Mouse (Mus musculus) lung, embryonic 15.5 days (tissue): ENCODE results near the gene Actn4. TPM values are rescaled to one million over a fixed set of nuclear protein-coding genes. Genes with fewer than 3 reads are reported as not detected.
"Not testable (repeated sequence)": the region's sequence is repeated elsewhere in the genome, so short reads cannot be mapped to it uniquely, and the experiment has no call there.

ENCODE experiments used
- ATAC-seq: fragments of 200-750 bp; cut with Nextera tagmentation; 2 replicates; pipeline ENCODE4 v1.8.0; 2017; ENCODE audit warnings: moderate number of reproducible peaks, borderline replicate concordance; ENCODE audit not compliant: low FRiP score, low TSS enrichment; ENCODE audit errors: extremely low read depth
- H3K27ac ChIP-seq: fragments of 300-500 bp; sonication (generic); 2 replicates; pipeline ENCODE4 v1.5.1; 2015; ENCODE audit warnings: moderate library complexity, mild to moderate bottlenecking, inconsistent platforms
- H3K27me3 ChIP-seq: fragments of 300-500 bp; sonication (generic); 2 replicates; pipeline ENCODE4 v1.6.1; 2015; ENCODE audit warnings: inconsistent platforms
- H3K36me3 ChIP-seq: fragments of 300-500 bp; sonication (generic); 2 replicates; pipeline ENCODE4 v1.6.1; 2015; ENCODE audit warnings: inconsistent platforms
- H3K4me1 ChIP-seq: fragments of 300-500 bp; sonication (generic); 2 replicates; pipeline ENCODE4 v1.6.1; 2015; ENCODE audit warnings: inconsistent platforms
- H3K4me2 ChIP-seq: fragments of 300-500 bp; sonication (generic); 2 replicates; pipeline ENCODE4 v1.6.1; 2015; ENCODE audit warnings: inconsistent platforms, mild to moderate bottlenecking, moderate library complexity
- H3K4me3 ChIP-seq: fragments of 300-500 bp; sonication (generic); 2 replicates; pipeline ENCODE4 v1.5.1; 2015; ENCODE audit warnings: mild to moderate bottlenecking, inconsistent platforms
- H3K9ac ChIP-seq: fragments of 300-500 bp; sonication (generic); 2 replicates; pipeline ENCODE4 v1.6.1; 2015; ENCODE audit warnings: inconsistent platforms
- H3K9me3 ChIP-seq: fragments of 300-500 bp; sonication (generic); 2 replicates; pipeline ENCODE4 v1.6.1; 2016; ENCODE audit warnings: inconsistent platforms
- WGBS: fragments of 180-500 bp; shearing (Covaris S2); methylation state at CpG from one replicate; pipeline ENCODE4 v1.1.7; 2015; 5-methylcytosine and 5-hydroxymethylcytosine counted together
- polyA plus RNA-seq: library from polyadenylated mRNA; unstranded; fragments of >200 nt; fragmentation: Nextera tagmentation; extraction: Ambion mirVana; gene quantifications from 2 replicates; pipeline ENCODE4 v1.2.1, GENCODE M21; 2015

Gene Actn4
- polyA plus RNA-seq, 1 experiment from 2014 or later = 302 TPM

DNA sequence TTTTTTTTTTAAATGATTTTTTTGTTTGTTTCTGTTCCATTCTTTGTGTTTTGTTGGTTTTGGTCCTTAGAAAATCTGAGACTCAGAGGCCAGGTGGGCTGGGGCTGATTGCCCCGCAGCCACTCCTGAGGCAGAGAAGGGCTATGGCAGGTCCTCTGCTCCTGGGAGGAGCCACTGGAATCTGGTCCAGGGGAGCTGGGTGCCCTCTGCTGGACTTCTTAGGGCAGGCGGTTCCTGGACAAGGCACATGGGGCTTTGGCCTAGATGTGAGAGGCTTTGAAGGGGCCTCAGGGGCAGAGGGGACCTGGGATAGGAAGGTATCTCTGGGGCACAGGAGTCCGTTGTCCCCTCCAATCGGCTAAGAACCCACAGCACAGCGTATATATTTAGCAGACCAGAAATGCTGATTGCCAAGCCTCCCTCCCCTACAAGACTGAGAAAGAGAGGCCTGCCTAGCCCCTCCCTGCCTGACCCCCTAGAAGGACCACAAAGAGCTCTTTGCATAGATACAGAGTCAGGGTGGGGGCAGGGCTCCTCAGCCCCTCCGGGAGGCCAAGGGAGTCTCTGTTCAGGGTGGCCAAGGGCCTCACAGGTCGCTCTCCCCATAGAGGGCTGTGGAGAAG lies 68.4 kb downstream of the Actn4 start:
- 47% methylated on average over 7 of the region's 7 CpGs for WGBS
- H3K9ac ChIP-seq = no peak overlapping the region
- no peaks in the 10 kb centered on the region for H3K9me3 ChIP-seq
- peaks cover 5% of the 10 kb centered on the region for H3K4me1 ChIP-seq
- no peak overlapping the region for H3K4me2 ChIP-seq
- H3K4me3 ChIP-seq = no peak overlapping the region
- H3K27me3 ChIP-seq = peaks cover 17% of the 10 kb centered on the region
- ATAC-seq = no peak
- no peak overlapping the region for H3K27ac ChIP-seq
- H3K36me3 ChIP-seq = peaks cover 76% of the 10 kb centered on the region

- no peak overlapping the region for H3K27ac ChIP-seq
- H3K4me1 ChIP-seq = peaks cover 10% of the 10 kb centered on the region
- no peaks in the 10 kb centered on the region for H3K9me3 ChIP-seq
- H3K27me3 ChIP-seq = peaks cover 29% of the 10 kb centered on the region
- 93% methylated on average over 17 of the region's 17 CpGs for WGBS
- no peak overlapping the region for H3K4me2 ChIP-seq
- no peak overlapping the region for H3K4me3 ChIP-seq
- H3K9ac ChIP-seq = no peak overlapping the region
- ATAC-seq = no peak
- H3K36me3 ChIP-seq = peaks cover 65% of the 10 kb centered on the region
These were observed 69.5 kb downstream of the Actn4 start for GRCm38 (mm10) chr7:28892601-28893000.

- Histone ChIP-seq H3K4me2 (peak overlapping the region; percentile 59), H3K4me3 (peak overlapping the region; percentile 27), H3K9me3 (no peaks in the 10 kb centered on the region), H3K27ac (no peak overlapping the region), H3K27me3 (peaks cover 51% of the 10 kb centered on the region), H3K36me3 (peaks cover 26% of the 10 kb centered on the region), H3K9ac (no peak overlapping the region), H3K4me1 (peaks cover 10% of the 10 kb centered on the region)
- ATAC-seq = no peak
- 1% methylated on average over 27 of the region's 27 CpGs for WGBS
These were observed 73.4 kb downstream of the Actn4 start for GRCm38 (mm10) chr7:28888701-28889161.

- Histone ChIP-seq H3K27ac (no peak overlapping the region), H3K4me1 (peaks cover 13% of the 10 kb centered on the region), H3K4me2 (no peak overlapping the region), H3K27me3 (peaks cover 51% of the 10 kb centered on the region), H3K36me3 (peaks cover 6% of the 10 kb centered on the region), H3K4me3 (no peak overlapping the region), H3K9ac (no peak overlapping the region), H3K9me3 (no peaks in the 10 kb centered on the region)
- WGBS = 21% methylated on average over 14 of the region's 14 CpGs
- no peak for ATAC-seq
These were observed 75.7 kb downstream of the Actn4 start for GRCm38 (mm10) chr7:28886486-28886885.

DNA sequence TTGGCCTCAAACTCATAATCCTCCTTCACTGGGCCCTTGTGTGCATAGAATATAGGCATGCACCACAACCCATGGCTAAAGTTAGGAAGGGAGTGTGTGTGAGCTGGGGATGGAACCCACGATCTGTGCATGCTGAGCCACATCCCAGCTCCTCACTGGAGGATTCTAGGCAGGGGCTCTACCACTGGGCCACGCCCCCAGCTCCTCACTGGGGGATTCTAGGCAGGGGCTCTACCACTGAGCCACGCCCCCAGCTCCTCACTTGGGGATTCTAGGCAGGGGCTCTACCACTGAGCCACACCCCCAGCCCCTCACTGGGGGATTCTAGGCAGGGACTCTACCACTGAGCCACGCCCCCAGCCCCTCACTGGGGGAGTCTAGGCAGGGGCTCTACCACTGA lies 78.4 kb downstream of the Actn4 start:
- Histone ChIP-seq H3K27me3 (peaks cover 33% of the 10 kb centered on the region), H3K4me1 (peaks cover 13% of the 10 kb centered on the region)
- ATAC-seq, H3K36me3 ChIP-seq, H3K27ac ChIP-seq, H3K4me2 ChIP-seq, H3K9me3 ChIP-seq, H3K4me3 ChIP-seq, H3K9ac ChIP-seq: not testable (repeated sequence)
- 89% methylated on average over 4 of the region's 4 CpGs for WGBS

- Histone ChIP-seq H3K36me3 (no peaks in the 10 kb centered on the region), H3K9me3 (no peaks in the 10 kb centered on the region), H3K27ac (no peak overlapping the region), H3K4me3 (no peak overlapping the region), H3K9ac (no peak overlapping the region), H3K4me1 (0 out of 2 replicates have a peak, but pooled peaks cover 7% of the 10 kb centered on the region), H3K27me3 (peaks cover 26% of the 10 kb centered on the region), H3K4me2 (no peak overlapping the region)
- 60% methylated on average over 11 of the region's 11 CpGs for WGBS
- ATAC-seq = 0 out of 2 replicates have a peak, but pooled peaks have one; percentile 15
These were observed 79.1 kb downstream of the Actn4 start for GRCm38 (mm10) chr7:28883039-28883438.

GRCm38 (mm10) chr7:28881199-28881598 lies 80.9 kb downstream of the Actn4 start, which contains the start of gene Capn12:
Gene Capn12, plus strand, starts transcription at chr7:28881422.
- WGBS = 37% methylated on average over 13 of the region's 13 CpGs
- H3K4me2 ChIP-seq = no peak within 1 kb of the TSS
- H3K36me3 ChIP-seq = no peaks in the 10 kb centered on the region
- ATAC-seq = no peak
- no peak within 1 kb of the TSS for H3K4me3 ChIP-seq
- H3K9ac ChIP-seq = no peak within 1 kb of the TSS
- no peak within 1 kb of the TSS for H3K27ac ChIP-seq
- 0 out of 2 replicates have a peak, but pooled peaks cover 7% of the 10 kb centered on the region for H3K4me1 ChIP-seq
- peaks cover 8% of the 10 kb centered on the region for H3K27me3 ChIP-seq
- no peaks in the 10 kb centered on the region for H3K9me3 ChIP-seq

GRCm38 (mm10) chr7:28880554-28880953 lies 81.6 kb downstream of the Actn4 start:
- Histone ChIP-seq H3K36me3 (no peaks in the 10 kb centered on the region), H3K9ac (no peak overlapping the region), H3K27ac (no peak overlapping the region), H3K4me1 (0 out of 2 replicates have a peak, but pooled peaks cover 7% of the 10 kb centered on the region), H3K27me3 (0 out of 2 replicates have a peak, but pooled peaks cover 1% of the 10 kb centered on the region), H3K4me2 (no peak overlapping the region), H3K4me3 (no peak overlapping the region), H3K9me3 (no peaks in the 10 kb centered on the region)
- no peak for ATAC-seq
- WGBS = 76% methylated on average over 10 of the region's 10 CpGs

GRCm38 (mm10) chr7:28879606-28880005 lies 82.5 kb downstream of the Actn4 start:
- H3K4me2 ChIP-seq = no peak overlapping the region
- no peak for ATAC-seq
- 63% methylated on average over 7 of the region's 7 CpGs for WGBS
- no peak overlapping the region for H3K4me3 ChIP-seq
- no peaks in the 10 kb centered on the region for H3K27me3 ChIP-seq
- H3K27ac ChIP-seq = no peak overlapping the region
- no peaks in the 10 kb centered on the region for H3K9me3 ChIP-seq
- H3K4me1 ChIP-seq = 0 out of 2 replicates have a peak, but pooled peaks cover 7% of the 10 kb centered on the region
- H3K9ac ChIP-seq = no peak overlapping the region
- H3K36me3 ChIP-seq = no peaks in the 10 kb centered on the region

GRCm38 (mm10) chr7:28877856-28878255 lies 84.3 kb downstream of the Actn4 start:
- H3K4me2 ChIP-seq = no peak overlapping the region
- H3K36me3 ChIP-seq = no peaks in the 10 kb centered on the region
- no peaks in the 10 kb centered on the region for H3K9me3 ChIP-seq
- WGBS = 67% methylated on average over 4 of the region's 4 CpGs
- no peak for ATAC-seq
- 0 out of 2 replicates have a peak, but pooled peaks cover 7% of the 10 kb centered on the region for H3K4me1 ChIP-seq
- no peak overlapping the region for H3K9ac ChIP-seq
- no peaks in the 10 kb centered on the region for H3K27me3 ChIP-seq
- no peak overlapping the region for H3K27ac ChIP-seq
- no peak overlapping the region for H3K4me3 ChIP-seq

DNA sequence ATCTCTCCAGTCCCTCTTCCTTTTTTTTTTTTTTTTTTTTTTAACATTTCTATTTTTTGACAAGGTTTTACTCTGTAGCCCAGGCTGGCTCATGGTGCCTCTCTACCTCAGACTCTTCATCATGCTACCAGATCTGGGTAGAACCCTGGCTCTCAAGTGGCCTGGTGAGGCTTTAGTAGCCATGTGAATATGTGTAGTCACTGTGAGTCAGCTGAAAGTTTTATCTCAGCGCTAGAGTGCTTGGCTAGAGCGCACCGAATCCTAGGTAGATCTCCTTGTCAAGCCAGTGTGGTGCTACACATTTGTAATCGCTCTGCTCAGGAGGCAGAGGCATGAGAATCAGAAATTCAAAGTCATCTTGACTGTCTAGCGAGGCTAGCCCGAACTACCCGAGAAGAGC lies 85.0 kb downstream of the Actn4 start:
- Histone ChIP-seq H3K9ac (no peak overlapping the region), H3K27ac (no peak overlapping the region), H3K27me3 (no peaks in the 10 kb centered on the region), H3K36me3 (no peaks in the 10 kb centered on the region), H3K4me2 (no peak overlapping the region), H3K9me3 (no peaks in the 10 kb centered on the region), H3K4me1 (0 out of 2 replicates have a peak, but pooled peaks cover 7% of the 10 kb centered on the region), H3K4me3 (no peak overlapping the region)
- WGBS = 74% methylated on average over 7 of the region's 7 CpGs
- ATAC-seq = no peak

DNA sequence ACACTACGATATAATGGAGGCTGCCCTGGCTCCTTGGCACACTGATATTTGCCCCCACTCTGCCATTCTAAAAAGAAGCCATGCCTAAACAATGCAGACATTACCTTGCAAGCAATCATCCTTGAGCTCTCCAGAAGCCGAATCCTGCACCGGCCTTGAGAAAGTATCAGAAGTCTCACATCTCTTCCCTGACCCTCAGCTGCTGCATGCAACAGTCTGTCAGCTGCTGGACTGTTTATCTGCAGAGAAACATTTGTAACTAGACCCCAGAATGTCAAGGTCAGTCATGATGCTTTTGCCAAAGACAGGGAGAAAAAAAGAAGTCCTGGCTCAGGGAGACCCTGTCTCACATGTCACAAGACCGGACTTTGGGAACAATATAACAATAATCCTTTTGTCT lies 86.0 kb downstream of the Actn4 start:
- Histone ChIP-seq H3K4me3 (no peak overlapping the region), H3K27ac (no peak overlapping the region), H3K27me3 (no peaks in the 10 kb centered on the region), H3K9me3 (no peaks in the 10 kb centered on the region), H3K4me2 (no peak overlapping the region), H3K9ac (no peak overlapping the region), H3K36me3 (no peaks in the 10 kb centered on the region), H3K4me1 (0 out of 2 replicates have a peak, but pooled peaks cover under 1% of the 10 kb centered on the region)
- WGBS = 56% methylated on average over 4 of the region's 4 CpGs
- no peak for ATAC-seq
